Mouse (Mus musculus): ENCODE measurements around the gene Rcor3.
A peak's percentile ranks its signal among the peaks of the same experiment; 100 is the strongest.

DNA sequence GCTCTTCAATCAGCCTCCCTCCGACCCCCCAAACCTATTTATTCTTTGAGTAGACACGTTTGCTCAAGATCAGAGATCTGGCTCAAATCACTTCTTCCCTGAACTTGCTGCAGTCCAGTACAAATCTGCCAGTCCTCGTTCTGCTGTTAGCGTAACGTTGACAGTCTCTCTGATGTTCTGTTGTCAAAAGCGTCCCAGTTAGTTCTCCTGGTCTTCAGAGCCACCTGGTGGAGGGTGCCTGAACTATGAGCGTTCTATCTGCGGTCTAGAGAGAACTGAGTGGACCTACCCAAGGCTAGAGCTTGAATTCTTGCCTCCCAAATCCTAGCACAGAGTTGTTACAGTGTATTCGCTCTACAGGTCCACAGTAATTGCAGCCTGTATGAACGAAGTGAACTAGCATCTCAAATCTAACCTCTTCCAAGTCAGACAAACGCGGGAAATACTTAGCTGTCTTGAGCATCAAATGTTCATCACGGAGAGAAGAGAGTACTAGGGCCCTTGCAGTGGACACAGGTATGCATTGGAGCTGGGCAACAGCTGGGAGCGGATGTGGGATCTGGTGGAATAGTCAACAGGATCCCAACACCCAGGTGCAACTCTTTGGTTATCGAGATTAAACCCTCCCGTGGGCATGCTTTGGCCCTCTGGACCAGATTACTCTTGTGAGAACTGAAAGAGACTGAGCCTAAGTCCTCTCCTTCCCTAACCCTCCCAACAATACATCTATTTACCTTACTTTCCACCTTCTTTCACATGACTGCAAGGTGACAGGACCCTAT is 44.8 kb downstream of the Rcor3 start:
- peak; percentile 95 for TF ChIP-seq CTCF (IDR thresholded peaks at IDR 0.05; ENCODE audit: low read depth)
- TF ChIP-seq EP300 (optimal IDR thresholded peaks at IDR 0.05), result no peak

Measured in stomach, postnatal 0 days (tissue).